Mouse (Mus musculus) CD8-positive naive resting alpha-beta T cell, adult 2 months (primary cell): ENCODE data around the gene Slc9a2.

Experiments
- DNase-seq, 2 experiments: peaks; one replicate each; pipeline ENCODE4 v3.0.0; 2022; ENCODE audit warnings: low read depth in 2 of 2, low spot score in 2 of 2

Gene Slc9a2

GRCm38 (mm10) chr1:40784306-40784705 is 103.9 kb downstream of the Slc9a2 start:
- DNase-seq: no peak

GRCm38 (mm10) chr1:40785876-40786445 is 105.6 kb downstream of the Slc9a2 start:
- no peak for DNase-seq

DNA sequence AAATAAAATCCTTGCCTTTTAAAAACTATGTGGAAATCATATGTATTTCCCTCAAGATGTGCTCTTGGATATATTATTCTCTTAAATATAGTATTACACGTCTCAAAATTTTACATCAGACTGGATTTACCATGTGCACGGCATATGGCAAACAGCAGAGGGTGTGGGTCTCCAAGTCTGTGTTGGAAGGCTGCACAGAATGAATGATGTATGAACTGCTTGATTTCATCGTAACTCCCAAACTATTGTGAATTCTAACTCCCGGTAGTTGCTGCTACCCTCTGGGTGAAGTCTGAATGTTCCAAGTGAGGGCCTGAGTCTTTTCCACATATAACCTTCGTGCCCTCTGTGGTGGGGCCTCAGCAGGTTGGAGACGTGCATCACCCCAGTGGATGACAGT is 108.6 kb downstream of the Slc9a2 start:
- no peak for DNase-seq

- DNase-seq: no peak
Measured at GRCm38 (mm10) chr1:40789666-40790233, 109.4 kb downstream of the Slc9a2 start.

DNA sequence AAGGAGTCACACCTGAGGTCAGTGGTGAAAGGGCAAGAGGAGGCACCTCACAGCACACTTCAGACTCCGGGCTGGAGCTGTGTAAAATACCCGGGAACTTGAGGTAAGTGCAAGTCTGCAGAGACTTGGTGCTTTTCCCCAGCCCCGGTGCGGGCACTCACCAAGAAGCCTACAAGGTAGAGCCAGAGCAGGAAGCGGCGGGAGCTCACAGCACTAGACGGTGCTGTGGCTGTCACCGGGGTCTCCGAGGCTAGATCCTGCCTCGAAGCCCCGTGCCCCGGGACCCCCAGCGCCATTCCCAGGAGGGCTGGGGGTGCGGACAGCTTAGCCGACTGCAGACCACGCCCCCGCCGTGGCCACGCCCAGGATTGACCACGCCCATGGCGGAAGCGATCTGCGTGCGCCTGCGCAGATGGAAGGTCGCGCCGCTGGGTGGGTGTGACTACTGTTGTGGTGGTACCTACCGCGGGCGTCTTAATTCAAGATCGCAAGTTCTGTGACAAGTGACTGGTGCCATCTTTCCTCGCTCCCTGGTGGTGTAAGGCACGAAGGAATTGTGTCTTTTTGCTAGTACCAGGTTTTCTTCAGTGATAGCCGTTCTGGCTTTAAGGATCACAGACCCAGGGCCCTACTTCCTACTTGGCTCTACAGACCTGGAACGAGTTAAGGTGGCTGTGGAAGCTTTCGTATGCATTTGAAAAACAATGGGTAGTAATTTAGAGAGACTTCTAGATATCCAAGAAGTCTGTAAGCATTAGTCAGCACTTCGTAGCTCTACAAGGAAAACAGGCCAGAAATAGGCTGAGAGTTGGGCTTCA is 110.2 kb downstream of the Slc9a2 start, which contains the start of gene Mfsd9:
Mfsd9 (minus strand) TSS at position 364 of the 818 bp plus-strand sequence.
- peak; percentile 89 to 96 for DNase-seq

GRCm38 (mm10) chr1:40795508-40795907 is 115.1 kb downstream of the Slc9a2 start:
- DNase-seq: no peak

- DNase-seq: peak; percentile 32 to 65
Measured at GRCm38 (mm10) chr1:40797348-40797747, 117.0 kb downstream of the Slc9a2 start.

- no peak for DNase-seq
Measured at GRCm38 (mm10) chr1:40799121-40799520, 118.7 kb downstream of the Slc9a2 start.

DNA sequence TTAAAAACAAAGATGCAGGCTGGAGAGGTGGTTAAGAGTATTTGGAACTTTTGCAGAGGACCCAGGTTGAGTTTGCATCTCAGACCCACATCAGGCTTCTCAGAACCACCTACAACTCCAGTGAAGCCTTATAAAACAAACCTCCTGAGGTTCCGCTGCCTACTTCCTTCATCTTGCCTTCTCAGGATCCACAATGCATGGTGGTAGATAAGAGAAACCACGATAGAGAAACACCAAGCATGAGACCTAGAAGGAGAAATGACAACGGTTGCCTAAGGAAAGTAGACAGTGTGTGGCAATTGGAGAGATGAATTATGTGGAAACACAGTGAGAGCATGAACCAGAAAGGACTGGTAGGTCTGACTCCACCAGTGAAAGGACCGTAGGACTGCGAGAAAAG is 120.5 kb downstream of the Slc9a2 start:
- DNase-seq: no peak

- DNase-seq: peak; percentile 14 to 20
Measured at GRCm38 (mm10) chr1:40802759-40803158, 122.4 kb downstream of the Slc9a2 start.

DNA sequence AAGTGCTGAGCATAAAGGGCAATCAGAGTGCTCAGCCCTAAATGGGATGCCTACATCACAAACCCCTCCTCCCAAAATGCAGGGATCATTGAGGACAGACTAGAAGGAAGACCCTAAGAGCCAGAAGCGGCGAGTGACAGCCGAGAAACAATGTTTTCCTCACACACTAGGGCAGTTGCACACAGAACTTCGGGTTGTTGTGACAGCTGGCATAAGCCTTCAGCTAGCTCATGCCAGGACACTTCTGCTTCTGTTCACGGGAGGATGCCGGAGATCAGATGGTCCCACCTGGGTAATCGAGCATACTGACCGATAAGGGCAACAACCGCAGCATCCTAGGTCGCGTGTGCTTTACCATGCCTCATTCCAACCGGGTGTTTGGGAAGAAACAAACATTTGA is 123.7 kb downstream of the Slc9a2 start:
- no peak for DNase-seq

DNA sequence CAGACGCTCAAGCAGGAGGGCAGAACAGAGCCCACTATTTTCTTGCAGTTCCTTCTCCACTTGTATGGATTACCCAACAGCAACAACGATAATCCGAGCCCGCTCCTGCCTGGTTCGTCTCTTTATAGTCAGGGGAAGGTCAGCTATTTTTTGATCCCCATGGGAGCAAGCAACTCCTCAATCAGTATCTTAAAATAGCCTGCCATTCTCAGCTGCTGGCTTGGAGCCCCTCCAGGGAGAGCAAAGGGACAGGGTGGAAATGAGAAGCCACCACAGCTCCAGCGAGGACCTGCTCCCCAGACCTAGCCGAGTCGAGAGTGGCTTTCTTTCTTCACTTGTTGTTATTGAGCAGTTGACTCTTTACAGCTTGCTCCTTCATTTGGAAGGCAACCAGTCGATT is 125.0 kb downstream of the Slc9a2 start, which contains the start of gene Tmem182:
Tmem182 (plus strand) TSS at position 251 of the 400 bp plus-strand sequence.
- DNase-seq: no peak

GRCm38 (mm10) chr1:40805891-40806290 is 125.5 kb downstream of the Slc9a2 start:
- no peak for DNase-seq

DNA sequence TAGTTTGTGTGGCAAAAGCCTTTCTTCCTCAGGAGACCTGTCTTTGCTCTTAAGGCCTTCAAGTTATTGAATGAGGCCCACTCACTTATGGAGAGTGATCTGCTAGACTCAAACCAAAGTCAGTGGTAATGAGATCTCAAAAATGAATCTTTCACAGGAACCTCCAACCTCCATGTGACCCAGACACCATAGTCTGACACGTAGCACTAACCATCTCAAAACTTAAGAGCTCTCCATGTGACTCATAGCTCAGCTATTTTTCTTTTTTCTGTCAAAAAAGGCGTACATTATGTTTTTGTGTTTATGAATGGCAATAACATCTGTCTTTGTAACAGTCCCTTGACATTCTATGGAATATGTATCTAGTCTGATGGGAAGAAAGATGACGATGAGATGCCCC is 128.3 kb downstream of the Slc9a2 start:
- no peak for DNase-seq

DNA sequence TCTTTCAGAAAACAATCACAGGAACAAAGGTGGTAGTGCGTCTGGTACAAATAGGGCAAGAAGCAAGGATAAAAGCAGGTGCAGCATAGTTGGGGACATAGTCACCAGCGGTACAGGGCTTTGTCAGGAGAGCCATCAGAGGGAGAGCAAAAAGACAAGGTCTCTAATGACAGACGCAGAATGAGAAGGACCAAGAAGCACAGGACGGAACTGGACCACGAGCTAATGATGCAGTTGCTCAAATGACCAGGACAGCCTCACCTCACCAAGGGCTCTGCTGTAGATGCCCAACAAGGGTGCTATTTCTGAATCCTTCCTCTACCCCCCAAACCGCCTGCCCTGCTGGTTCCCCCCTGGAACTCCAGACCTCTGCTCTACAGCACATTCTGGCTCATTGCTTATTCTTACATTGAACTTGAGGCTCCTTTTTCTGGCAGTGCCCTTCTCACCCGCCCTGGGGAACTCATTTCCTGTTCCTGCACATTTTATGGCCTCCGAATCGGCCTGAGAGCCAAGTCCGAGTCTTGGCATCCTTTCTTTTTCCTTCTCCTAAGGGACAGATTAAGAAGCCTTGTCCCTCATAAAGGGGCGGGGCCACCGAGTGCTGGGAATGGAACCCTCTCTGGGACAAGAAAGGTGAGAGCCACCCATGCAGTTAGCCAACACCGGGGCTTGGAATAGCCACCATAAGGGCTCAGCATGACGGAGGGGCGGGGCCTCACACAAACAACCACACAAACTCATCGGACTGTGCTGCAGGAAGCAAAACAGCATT is 134.9 kb downstream of the Slc9a2 start:
- no peak for DNase-seq
